Mouse (Mus musculus): ENCODE measurements around the gene Daam1. TPM values are rescaled to one million over a fixed set of nuclear protein-coding genes. Genes with fewer than 3 reads are reported as not detected.

Gene Daam1
- polyA plus RNA-seq, 1 experiment from 2014 or later: 10.4 TPM

GRCm38 (mm10) chr12:71867345-71868240 lies 36.7 kb downstream of the Daam1 start:
- H3K4me3 ChIP-seq: no peak overlapping the region
- H3K4me2 ChIP-seq: no peak overlapping the region
- ATAC-seq (ENCODE audit: insufficient number of reproducible peaks, insufficient read depth, low FRiP score, low TSS enrichment, low read depth): no peak
- H3K4me1 ChIP-seq: peaks cover 60% of the 10 kb centered on the region
- no peaks in the 10 kb centered on the region for H3K36me3 ChIP-seq
- 79% methylated on average over 9 of the region's 9 CpGs for WGBS
- H3K27me3 ChIP-seq: no peaks in the 10 kb centered on the region
- H3K9ac ChIP-seq: no peak overlapping the region
- no peaks in the 10 kb centered on the region for H3K9me3 ChIP-seq
- H3K27ac ChIP-seq: no peak overlapping the region

GRCm38 (mm10) chr12:71870644-71871043 lies 39.8 kb downstream of the Daam1 start:
- Histone ChIP-seq H3K27me3 (no peaks in the 10 kb centered on the region), H3K27ac (no peak overlapping the region), H3K4me3 (no peak overlapping the region), H3K4me2 (no peak overlapping the region), H3K4me1 (peaks cover 42% of the 10 kb centered on the region), H3K36me3 (no peaks in the 10 kb centered on the region), H3K9me3 (no peaks in the 10 kb centered on the region), H3K9ac (no peak overlapping the region)
- WGBS: 80% methylated on average over 6 of the region's 6 CpGs
- no peak for ATAC-seq (ENCODE audit: insufficient number of reproducible peaks, insufficient read depth, low FRiP score, low TSS enrichment, low read depth)

GRCm38 (mm10) chr12:71872330-71872729 lies 41.5 kb downstream of the Daam1 start:
- 0 out of 2 replicates have a peak, but pooled peaks have one; percentile 37 for ATAC-seq (ENCODE audit: insufficient number of reproducible peaks, insufficient read depth, low FRiP score, low TSS enrichment, low read depth)
- 75% methylated on average over 4 of the region's 4 CpGs for WGBS
- no peak overlapping the region for H3K4me3 ChIP-seq
- no peaks in the 10 kb centered on the region for H3K27me3 ChIP-seq
- H3K4me2 ChIP-seq: no peak overlapping the region
- H3K36me3 ChIP-seq: no peaks in the 10 kb centered on the region
- no peaks in the 10 kb centered on the region for H3K9me3 ChIP-seq
- H3K4me1 ChIP-seq: peaks cover 37% of the 10 kb centered on the region
- no peak overlapping the region for H3K27ac ChIP-seq
- H3K9ac ChIP-seq: no peak overlapping the region

- WGBS: 64% methylated on average over 6 of the region's 6 CpGs
- Histone ChIP-seq H3K9ac (no peak overlapping the region), H3K27me3 (no peaks in the 10 kb centered on the region), H3K4me2 (no peak overlapping the region), H3K36me3 (no peaks in the 10 kb centered on the region), H3K4me3 (no peak overlapping the region), H3K27ac (no peak overlapping the region), H3K4me1 (peaks cover 29% of the 10 kb centered on the region), H3K9me3 (no peaks in the 10 kb centered on the region)
- no peak for ATAC-seq (ENCODE audit: insufficient number of reproducible peaks, insufficient read depth, low FRiP score, low TSS enrichment, low read depth)
Observed at GRCm38 (mm10) chr12:71874561-71874960, 43.7 kb downstream of the Daam1 start.

GRCm38 (mm10) chr12:71874984-71875383 lies 44.1 kb downstream of the Daam1 start:
- 83% methylated on average over 3 of the region's 3 CpGs for WGBS
- Histone ChIP-seq H3K27ac (no peak overlapping the region), H3K4me1 (peaks cover 26% of the 10 kb centered on the region), H3K4me3 (no peak overlapping the region), H3K9ac (no peak overlapping the region), H3K36me3 (no peaks in the 10 kb centered on the region), H3K27me3 (no peaks in the 10 kb centered on the region), H3K4me2 (no peak overlapping the region), H3K9me3 (no peaks in the 10 kb centered on the region)
- no peak for ATAC-seq (ENCODE audit: insufficient number of reproducible peaks, insufficient read depth, low FRiP score, low TSS enrichment, low read depth)

- Histone ChIP-seq H3K4me1 (peaks cover 20% of the 10 kb centered on the region; the same call in 1 of the 2 replicates), H3K4me2 (no peak overlapping the region), H3K27ac (no peak overlapping the region), H3K36me3 (no peaks in the 10 kb centered on the region), H3K4me3 (no peak overlapping the region), H3K27me3 (no peaks in the 10 kb centered on the region), H3K9me3 (no peaks in the 10 kb centered on the region), H3K9ac (no peak overlapping the region)
- WGBS: 68% methylated on average over 7 of the region's 7 CpGs
- ATAC-seq (ENCODE audit: insufficient number of reproducible peaks, insufficient read depth, low FRiP score, low TSS enrichment, low read depth): no peak
Observed at GRCm38 (mm10) chr12:71875761-71876489, 45.0 kb downstream of the Daam1 start.

GRCm38 (mm10) chr12:71880987-71881386 lies 50.1 kb downstream of the Daam1 start:
- 79% methylated on average over 5 of the region's 5 CpGs for WGBS
- Histone ChIP-seq H3K27ac (no peak overlapping the region), H3K9me3 (no peaks in the 10 kb centered on the region), H3K27me3 (no peaks in the 10 kb centered on the region), H3K4me1 (peaks cover 32% of the 10 kb centered on the region), H3K4me2 (no peak overlapping the region), H3K4me3 (no peak overlapping the region), H3K36me3 (no peaks in the 10 kb centered on the region), H3K9ac (no peak overlapping the region)
- ATAC-seq (ENCODE audit: insufficient number of reproducible peaks, insufficient read depth, low FRiP score, low TSS enrichment, low read depth): no peak

GRCm38 (mm10) chr12:71881477-71881876 lies 50.6 kb downstream of the Daam1 start:
- Histone ChIP-seq H3K9me3 (no peaks in the 10 kb centered on the region), H3K36me3 (no peaks in the 10 kb centered on the region), H3K9ac (no peak overlapping the region), H3K27ac (no peak overlapping the region), H3K4me1 (peaks cover 33% of the 10 kb centered on the region), H3K4me3 (no peak overlapping the region), H3K27me3 (no peaks in the 10 kb centered on the region), H3K4me2 (no peak overlapping the region)
- no peak for ATAC-seq (ENCODE audit: insufficient number of reproducible peaks, insufficient read depth, low FRiP score, low TSS enrichment, low read depth)
- 75% methylated on average over 4 of the region's 4 CpGs for WGBS

- peaks cover 28% of the 10 kb centered on the region for H3K4me1 ChIP-seq
- H3K4me3 ChIP-seq: no peak overlapping the region
- no peaks in the 10 kb centered on the region for H3K27me3 ChIP-seq
- H3K36me3 ChIP-seq: no peaks in the 10 kb centered on the region
- H3K27ac ChIP-seq: no peak overlapping the region
- no peak overlapping the region for H3K4me2 ChIP-seq
- H3K9ac ChIP-seq: no peak overlapping the region
- H3K9me3 ChIP-seq: no peaks in the 10 kb centered on the region
- no peak for ATAC-seq (ENCODE audit: insufficient number of reproducible peaks, insufficient read depth, low FRiP score, low TSS enrichment, low read depth)
- 65% methylated on average over 9 of the region's 9 CpGs for WGBS
Observed at GRCm38 (mm10) chr12:71883066-71883711, 52.3 kb downstream of the Daam1 start.

- H3K9ac ChIP-seq: no peak overlapping the region
- H3K36me3 ChIP-seq: no peaks in the 10 kb centered on the region
- H3K4me2 ChIP-seq: no peak overlapping the region
- H3K27ac ChIP-seq: no peak overlapping the region
- ATAC-seq (ENCODE audit: insufficient number of reproducible peaks, insufficient read depth, low FRiP score, low TSS enrichment, low read depth): no peak
- WGBS: 67% methylated on average over 2 of the region's 2 CpGs
- H3K9me3 ChIP-seq: no peaks in the 10 kb centered on the region
- H3K4me3 ChIP-seq: no peak overlapping the region
- peaks cover 37% of the 10 kb centered on the region for H3K4me1 ChIP-seq
- H3K27me3 ChIP-seq: no peaks in the 10 kb centered on the region
Observed at GRCm38 (mm10) chr12:71885170-71885574, 54.3 kb downstream of the Daam1 start.

- H3K36me3 ChIP-seq: no peaks in the 10 kb centered on the region
- H3K9ac ChIP-seq: no peak overlapping the region
- peaks cover 37% of the 10 kb centered on the region for H3K4me1 ChIP-seq
- no peak overlapping the region for H3K4me2 ChIP-seq
- no peak overlapping the region for H3K27ac ChIP-seq
- H3K4me3 ChIP-seq: no peak overlapping the region
- H3K27me3 ChIP-seq: no peaks in the 10 kb centered on the region
- ATAC-seq (ENCODE audit: insufficient number of reproducible peaks, insufficient read depth, low FRiP score, low TSS enrichment, low read depth): no peak
- WGBS: 80% methylated on average over 4 of the region's 4 CpGs
- no peaks in the 10 kb centered on the region for H3K9me3 ChIP-seq
Observed at GRCm38 (mm10) chr12:71885717-71886116, 54.8 kb downstream of the Daam1 start.

Measured in embryonic facial prominence, embryonic 13.5 days (tissue).